Mouse (Mus musculus) MEL (cell line): Measurements from ENCODE around the gene Ppp2r2c.

ENCODE experiments used
- CHD1 ChIP-seq: IDR thresholded peaks from 2 replicates; pipeline ENCODE4 v1.6.1; 2012; ENCODE audit warnings: low read depth, mild to moderate bottlenecking, inconsistent platforms, low read length, improper control_type of control experiment
- CTCF ChIP-seq, 3 experiments: IDR thresholded peaks in 2 of 3; conservative IDR thresholded peaks in 1 of 3; 2 replicates each; pipeline ENCODE4 v1.5.1; 2011 to 2012; ENCODE audit warnings: low read length in 3 of 3, low read depth in 2 of 3, mild to moderate bottlenecking in 2 of 3, improper control_type of control experiment in 1 of 3, inconsistent platforms in 1 of 3, mixed read lengths in 1 of 3, moderate library complexity in 1 of 3; ENCODE audit not compliant: control insufficient read depth in 1 of 3, insufficient read depth in 1 of 3, poor library complexity in 1 of 3, severe bottlenecking in 1 of 3
- EP300 ChIP-seq, 2 experiments: IDR thresholded peaks; 2 replicates each; pipeline ENCODE4 v1.6.1; 2011; ENCODE audit warnings: improper control_type of control experiment in 2 of 2, low read length in 2 of 2, low read depth in 1 of 2, mild to moderate bottlenecking in 1 of 2
- GATA1 ChIP-seq: IDR thresholded peaks from 2 replicates; pipeline ENCODE4 v1.6.1; 2011; ENCODE audit warnings: low read depth, low read length, improper control_type of control experiment
- HCFC1 ChIP-seq: IDR thresholded peaks from 2 replicates; pipeline ENCODE4 v1.6.1; 2012; ENCODE audit warnings: low read depth, mild to moderate bottlenecking, inconsistent platforms, low read length, improper control_type of control experiment, moderate library complexity
- MAX ChIP-seq: IDR thresholded peaks from 2 replicates; pipeline ENCODE4 v1.6.1; 2011; ENCODE audit warnings: low read length, improper control_type of control experiment
- MAZ ChIP-seq: IDR thresholded peaks from 2 replicates; pipeline ENCODE4 v1.6.1; 2012; ENCODE audit warnings: low read depth, mild to moderate bottlenecking, inconsistent platforms, low read length, improper control_type of control experiment
- MEF2A ChIP-seq: IDR thresholded peaks from 2 replicates; pipeline ENCODE4 v1.6.1; 2014; ENCODE audit warnings: low read depth, mild to moderate bottlenecking, inconsistent platforms, low read length, improper control_type of control experiment; ENCODE audit not compliant: poor library complexity, insufficient replicate concordance, severe bottlenecking; ENCODE audit errors: extremely low read depth
- POLR2A ChIP-seq, 2 experiments: IDR thresholded peaks; 2 replicates each; pipeline ENCODE4 v1.6.1; 2011 to 2012; ENCODE audit warnings: low read length in 2 of 2, mild to moderate bottlenecking in 2 of 2, control low read depth in 1 of 2, improper control_type of control experiment in 1 of 2, low read depth in 1 of 2, moderate library complexity in 1 of 2; ENCODE audit not compliant: control insufficient read depth in 1 of 2, insufficient read depth in 1 of 2, poor library complexity in 1 of 2
- POLR2AphosphoS2 ChIP-seq: IDR thresholded peaks from 2 replicates; pipeline ENCODE4 v1.6.1; 2011; ENCODE audit warnings: low read length, improper control_type of control experiment
- TAL1 ChIP-seq: IDR thresholded peaks from 2 replicates; pipeline ENCODE4 v1.6.1; 2012; ENCODE audit warnings: mild to moderate bottlenecking, inconsistent platforms, low read length, moderate library complexity, mixed read lengths
- TBP ChIP-seq: IDR thresholded peaks from 2 replicates; pipeline ENCODE4 v1.8.0; 2011; ENCODE audit warnings: low read depth, low read length, improper control_type of control experiment
- TCF12 ChIP-seq: IDR thresholded peaks from 2 replicates; pipeline ENCODE4 v1.6.1; 2014; ENCODE audit warnings: low read depth, mild to moderate bottlenecking, inconsistent platforms, low read length, improper control_type of control experiment, moderate library complexity
- USF1 ChIP-seq: IDR thresholded peaks from 2 replicates; pipeline ENCODE4 v1.6.1; 2014; ENCODE audit warnings: low read depth, mild to moderate bottlenecking, inconsistent platforms, low read length, improper control_type of control experiment, moderate library complexity

- TF ChIP-seq POLR2A (IDR thresholded peaks at IDR 0.05; ENCODE audit: control insufficient read depth in 1 of 2, insufficient read depth in 1 of 2, low read depth in 1 of 2, low read length in 2 of 2, poor library complexity in 1 of 2), result no peak
- no peak for TF ChIP-seq POLR2AphosphoS2
- no peak for TF ChIP-seq TCF12
- TF ChIP-seq GATA1, result no peak
- no peak for TF ChIP-seq MAZ
- TF ChIP-seq CHD1, result no peak
- TF ChIP-seq CTCF (IDR thresholded peaks at IDR 0.05 in 2 of 3, conservative IDR thresholded peaks at IDR 0.05 in 1 of 3; ENCODE audit: control insufficient read depth in 1 of 3, insufficient read depth in 1 of 3, low read depth in 2 of 3, low read length in 3 of 3, poor library complexity in 1 of 3, severe bottlenecking in 1 of 3), result peak; percentile 98 to 99 (median 99)
- no peak for TF ChIP-seq MEF2A
- no peak for TF ChIP-seq USF1
- TF ChIP-seq MAX, result peak; percentile 26
- no peak for TF ChIP-seq TAL1
- TF ChIP-seq EP300 (IDR thresholded peaks at IDR 0.05; ENCODE audit: low read depth in 1 of 2, low read length in 2 of 2), result no peak
- TF ChIP-seq TBP, result 0 out of 2 replicates have a peak, but pooled peaks have one; percentile 37
- TF ChIP-seq HCFC1, result peak; percentile 61
These were observed 32.4 kb upstream of the Ppp2r2c start for GRCm38 (mm10) chr5:36835933-36836332.
